Mouse (Mus musculus) left cerebral cortex, postnatal 14 days (tissue): ENCODE results near the gene Rhebl1. TPM values are rescaled to one million over a fixed set of nuclear protein-coding genes. Genes with fewer than 3 reads are reported as not detected.

Source experiments
- DNase-seq, 2 experiments: peaks; one replicate each; pipeline ENCODE4 v3.0.0; 2021 to 2022; ENCODE audit warnings: low spot score in 2 of 2, mixed read lengths in 1 of 2
- intact Hi-C: fragments of 180-260 bp; cut with DNase I; formaldehyde crosslinking; loops from one replicate; pipeline ENCODE4 v1.15.1; 2025
- total RNA-seq, 2 experiments: library from RNA; stranded (reverse); gene quantifications; 2 replicates each; pipeline ENCODE4 v1.2.3; 2021

Gene Rhebl1
- total RNA-seq, 2 experiments from 2014 or later: 8.6 to 9.3 TPM

DNA sequence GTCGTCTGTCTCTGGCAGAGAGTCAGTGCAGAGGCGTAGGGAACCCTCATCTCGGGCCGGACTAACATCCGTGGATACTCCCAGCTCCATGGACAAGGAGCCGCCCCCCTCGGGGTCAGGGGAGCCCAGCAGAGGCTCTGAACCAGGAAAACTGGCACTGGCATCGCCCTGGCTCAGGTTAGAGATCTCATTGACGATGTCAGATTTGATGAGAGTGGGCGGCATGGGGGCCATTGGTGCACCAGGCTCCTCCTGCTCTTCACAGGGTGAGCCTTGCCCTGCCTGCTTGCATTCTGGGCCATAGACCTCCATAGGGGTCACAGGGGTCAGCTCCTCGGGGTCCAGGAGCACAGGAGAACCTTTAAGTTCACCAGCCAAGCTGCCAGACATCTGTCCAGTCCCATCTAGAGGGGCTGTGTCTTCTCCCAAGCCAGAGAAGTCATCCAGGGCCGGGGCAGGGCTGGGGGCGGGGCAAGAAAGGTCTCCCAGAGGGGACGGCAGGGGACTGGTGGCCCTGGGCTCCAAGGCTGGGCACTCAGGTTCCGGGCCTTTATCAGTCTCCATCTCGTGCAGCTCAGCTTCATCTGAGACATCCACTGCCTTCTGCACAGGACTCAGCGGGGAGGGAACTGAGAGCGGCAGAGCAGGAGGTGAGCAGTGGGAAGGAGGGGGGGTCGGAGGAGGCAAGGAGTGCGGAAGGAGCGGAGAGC lies 32.5 kb downstream of the Rhebl1 start:
- DNase-seq: no peak
- intact Hi-C loops: no loop called here

- no peak for DNase-seq
- intact Hi-C loops: no loop called here
Measured at GRCm38 (mm10) chr15:98860921-98861320, 33.4 kb downstream of the Rhebl1 start.

- intact Hi-C loops: no loop called here
- no peak for DNase-seq
Measured at GRCm38 (mm10) chr15:98859319-98860043, 34.9 kb downstream of the Rhebl1 start.

DNA sequence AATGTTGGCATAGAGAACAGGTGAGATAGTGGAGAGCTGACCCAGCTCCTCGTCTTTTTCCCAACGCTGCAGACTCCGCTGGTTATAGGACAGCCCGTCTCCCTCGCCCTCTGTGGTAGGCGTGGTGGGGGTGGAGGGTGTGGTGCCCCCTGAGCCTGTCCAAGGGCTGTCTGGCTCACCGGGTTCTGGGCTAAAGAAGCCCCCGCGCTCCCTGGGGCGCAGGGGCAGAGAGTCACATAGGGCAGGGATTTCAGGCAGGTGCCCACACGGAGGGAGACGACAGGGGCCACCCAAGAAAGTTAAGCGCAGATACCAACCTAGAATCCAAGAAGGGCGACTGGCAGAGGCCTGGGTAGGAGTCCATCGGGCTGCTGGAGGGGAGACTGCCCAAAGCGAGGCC lies 40.1 kb downstream of the Rhebl1 start:
- intact Hi-C loops: no loop called here
- no peak for DNase-seq

DNA sequence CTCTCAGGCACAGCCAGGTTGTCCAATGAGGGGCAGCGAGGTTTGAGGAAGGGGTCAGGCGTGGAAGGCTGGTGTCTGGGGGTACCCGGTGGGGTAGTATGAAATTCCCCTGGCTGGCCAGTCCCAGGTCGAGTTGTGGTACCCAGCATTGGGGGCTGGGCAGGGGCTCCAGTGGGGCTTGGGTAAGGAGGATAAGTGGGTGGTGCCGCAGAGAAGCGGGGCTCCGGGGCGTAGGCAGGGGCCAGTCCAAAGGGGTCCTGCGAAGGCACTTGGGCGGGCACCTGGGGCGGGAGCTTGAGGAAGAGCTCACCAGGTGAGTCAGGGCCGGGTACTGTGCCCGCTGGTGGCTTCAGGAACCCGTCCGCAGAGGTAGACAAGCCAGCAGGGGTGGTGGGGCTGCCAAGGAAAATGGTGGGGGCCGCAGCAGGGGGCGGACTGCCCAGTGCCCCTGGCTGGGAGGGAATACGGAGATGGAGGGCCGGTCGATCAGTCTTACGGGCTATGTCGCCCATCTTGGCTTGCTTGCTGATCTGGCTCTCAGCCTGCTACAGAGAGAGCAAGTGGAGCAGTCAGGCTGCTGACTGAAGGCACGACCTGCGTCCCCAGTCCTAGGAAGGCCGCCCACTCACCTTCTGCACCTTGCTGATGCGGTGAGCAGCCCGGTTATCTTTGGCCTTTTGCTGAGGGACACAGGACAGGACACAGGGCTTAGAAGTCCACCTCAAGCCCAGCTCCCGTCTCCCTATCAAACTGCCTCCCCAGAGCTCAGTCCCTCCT lies 41.0 kb downstream of the Rhebl1 start:
- intact Hi-C loops: no loop called here
- no peak for DNase-seq

DNA sequence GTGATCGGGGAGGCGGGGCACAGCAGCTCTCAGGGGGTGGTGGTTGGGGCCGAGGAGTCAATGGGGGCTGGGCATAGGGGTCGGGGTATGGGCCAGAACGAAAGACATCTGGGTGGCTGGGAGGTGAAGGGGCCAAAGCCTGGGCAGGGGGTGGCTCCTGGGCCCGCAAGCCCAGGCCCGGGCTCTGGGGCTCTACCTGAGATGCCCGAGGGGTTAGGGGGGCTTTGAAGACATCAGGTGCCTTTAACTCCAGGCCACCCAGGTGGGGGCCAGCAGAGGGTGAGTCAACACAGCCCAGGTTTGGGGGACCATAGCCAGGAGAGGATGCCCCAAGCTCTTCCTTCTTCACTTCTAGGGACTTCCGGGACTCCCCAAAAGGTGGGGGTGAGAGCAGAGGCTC lies 41.6 kb downstream of the Rhebl1 start:
- no peak for DNase-seq
- intact Hi-C loops: no loop called here

DNA sequence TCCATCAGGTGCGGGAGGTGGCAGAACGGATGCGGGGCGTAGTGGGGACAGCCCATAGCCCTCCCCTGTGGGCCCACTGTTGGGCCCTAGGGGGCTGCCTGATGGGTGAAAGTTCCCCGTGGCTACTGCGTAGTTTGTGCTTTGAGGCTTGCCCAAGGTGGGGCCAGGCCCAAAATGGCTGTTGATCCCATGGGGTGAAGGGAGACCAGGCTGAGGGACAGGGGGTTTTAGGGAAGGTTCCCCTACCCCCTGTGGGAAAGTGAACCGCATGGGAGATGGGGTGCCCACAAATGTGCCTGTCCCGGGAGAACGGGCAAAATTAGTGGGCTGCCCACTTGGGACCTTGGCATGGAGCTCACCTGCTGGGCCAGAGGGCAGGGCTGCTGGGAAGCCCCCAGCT lies 42.3 kb downstream of the Rhebl1 start:
- DNase-seq: no peak
- intact Hi-C loops: no loop called here

GRCm38 (mm10) chr15:98851229-98851818 lies 43.0 kb downstream of the Rhebl1 start:
- no peak for DNase-seq
- intact Hi-C loops: no loop called here

DNA sequence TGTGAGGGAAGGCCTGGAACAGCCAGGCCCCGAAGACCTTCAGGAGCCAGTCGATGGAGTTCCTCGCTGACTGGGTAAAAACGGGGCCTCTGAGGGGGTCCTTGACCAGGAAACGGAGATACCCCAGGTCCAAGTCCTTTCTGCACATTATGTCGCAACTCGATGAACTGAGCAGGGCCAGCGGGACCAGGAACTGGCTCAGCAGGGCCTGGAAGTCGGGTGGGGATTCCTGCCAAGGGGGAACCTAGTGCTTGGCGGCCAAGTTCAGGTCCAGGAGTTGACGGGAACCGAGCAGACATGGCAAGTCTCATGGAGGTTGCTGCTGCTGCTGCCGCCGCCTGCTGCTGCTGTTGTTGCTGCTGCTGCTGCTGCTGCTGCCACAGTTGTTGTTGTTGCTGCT lies 43.7 kb downstream of the Rhebl1 start:
- DNase-seq: no peak
- intact Hi-C loops: no loop called here

- no peak for DNase-seq
- intact Hi-C loops: no loop called here
Measured at GRCm38 (mm10) chr15:98849956-98850600, 44.3 kb downstream of the Rhebl1 start.

DNA sequence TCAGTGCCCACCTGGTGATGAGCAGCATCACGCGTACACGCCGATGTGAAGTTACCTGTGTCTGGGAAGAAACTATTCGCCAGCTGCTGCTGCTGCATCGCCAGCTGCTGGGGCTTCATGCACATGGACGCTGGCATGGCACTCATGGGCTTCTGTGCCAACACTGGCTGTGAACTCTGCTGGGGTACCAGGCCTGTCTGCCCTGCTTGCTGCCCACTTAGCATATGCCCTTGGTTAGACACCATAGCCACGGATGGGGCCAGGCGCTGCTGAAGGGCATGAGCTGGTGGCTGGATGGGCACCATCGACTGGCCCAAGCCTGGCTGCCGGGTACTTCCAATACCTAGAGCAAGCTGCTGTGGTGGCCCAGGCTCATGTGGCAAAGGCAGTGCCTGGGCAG lies 45.2 kb downstream of the Rhebl1 start:
- intact Hi-C loops: no loop called here
- DNase-seq: no peak

- intact Hi-C loops: no loop called here
Measured at GRCm38 (mm10) chr15:98846140-98846539, 48.2 kb downstream of the Rhebl1 start.

GRCm38 (mm10) chr15:98845149-98845548 lies 49.2 kb downstream of the Rhebl1 start:
- intact Hi-C loops: no loop called here
- DNase-seq: no peak

More at GRCm38 (mm10) chr15:98846140-98846539, 48.2 kb downstream of the Rhebl1 start:
- no peak for DNase-seq

GRCm38 (mm10) chr15:98843595-98844223 lies 50.6 kb downstream of the Rhebl1 start:
- intact Hi-C loops: no loop called here

DNA sequence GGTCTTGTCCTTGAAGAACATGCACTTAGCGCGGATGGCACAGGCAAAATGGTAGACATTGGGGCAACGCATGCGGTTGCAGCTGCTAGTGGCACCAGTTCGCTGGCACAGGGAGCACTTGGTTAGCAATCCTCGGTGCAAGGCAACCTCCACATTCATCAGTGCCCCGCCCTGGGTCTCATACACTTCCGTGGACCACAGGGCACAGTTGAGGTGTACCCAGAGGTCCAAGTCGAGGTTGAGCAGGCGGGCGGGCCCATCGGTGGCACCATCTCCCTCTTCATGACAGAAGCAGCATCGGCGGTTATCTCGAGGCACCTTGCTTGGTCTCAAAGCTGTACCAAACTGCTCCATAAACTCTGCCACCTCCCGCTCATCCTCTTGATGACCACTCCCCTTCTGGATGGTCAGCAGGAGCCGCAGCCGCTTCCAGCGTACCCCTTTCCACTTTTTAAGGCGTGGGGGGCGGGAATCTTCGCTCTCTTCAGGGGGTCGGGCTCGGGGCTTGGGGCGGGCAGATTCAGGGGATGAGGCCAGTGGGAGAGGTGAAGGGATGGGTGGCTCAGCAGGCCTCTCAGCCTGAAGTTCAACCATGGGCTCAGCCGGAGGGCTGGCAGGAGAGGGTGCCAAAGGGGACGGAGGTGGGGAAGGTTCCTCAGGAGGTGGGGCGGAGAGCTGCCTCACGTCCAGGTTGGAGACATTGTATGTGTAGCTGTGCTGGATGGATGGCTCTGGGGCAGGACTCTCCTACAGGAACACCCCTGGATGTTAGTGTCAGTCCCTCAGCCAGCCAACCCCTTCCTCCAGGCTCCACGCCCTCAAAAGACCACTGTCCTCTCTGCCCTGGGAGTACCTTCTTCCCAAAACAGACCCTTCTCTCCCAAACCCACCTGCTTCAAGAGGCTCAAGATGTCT lies 54.4 kb downstream of the Rhebl1 start:
- no peak for DNase-seq
- intact Hi-C loops: no loop called here

More at GRCm38 (mm10) chr15:98843595-98844223, 50.6 kb downstream of the Rhebl1 start:
- no peak for DNase-seq

- DNase-seq: no peak
- intact Hi-C loops: no loop called here
Measured at GRCm38 (mm10) chr15:98839161-98839560, 55.2 kb downstream of the Rhebl1 start.

GRCm38 (mm10) chr15:98837743-98838103 lies 56.6 kb downstream of the Rhebl1 start:
- intact Hi-C loops: no loop called here
- no peak for DNase-seq
